Mouse (Mus musculus) mouse trophoblast stem cell (cell line): ENCODE measurements around the gene Tenm4.

Experiments used
- in situ Hi-C, 2 experiments: fragments of 300-500 bp; cut with MseI, MboI; formaldehyde crosslinking; loops; 2 replicates in 1 of 2; 3 replicates in 1 of 2; pipeline ENCODE4 v1.15.1; 2025

Tenm4 gene

DNA sequence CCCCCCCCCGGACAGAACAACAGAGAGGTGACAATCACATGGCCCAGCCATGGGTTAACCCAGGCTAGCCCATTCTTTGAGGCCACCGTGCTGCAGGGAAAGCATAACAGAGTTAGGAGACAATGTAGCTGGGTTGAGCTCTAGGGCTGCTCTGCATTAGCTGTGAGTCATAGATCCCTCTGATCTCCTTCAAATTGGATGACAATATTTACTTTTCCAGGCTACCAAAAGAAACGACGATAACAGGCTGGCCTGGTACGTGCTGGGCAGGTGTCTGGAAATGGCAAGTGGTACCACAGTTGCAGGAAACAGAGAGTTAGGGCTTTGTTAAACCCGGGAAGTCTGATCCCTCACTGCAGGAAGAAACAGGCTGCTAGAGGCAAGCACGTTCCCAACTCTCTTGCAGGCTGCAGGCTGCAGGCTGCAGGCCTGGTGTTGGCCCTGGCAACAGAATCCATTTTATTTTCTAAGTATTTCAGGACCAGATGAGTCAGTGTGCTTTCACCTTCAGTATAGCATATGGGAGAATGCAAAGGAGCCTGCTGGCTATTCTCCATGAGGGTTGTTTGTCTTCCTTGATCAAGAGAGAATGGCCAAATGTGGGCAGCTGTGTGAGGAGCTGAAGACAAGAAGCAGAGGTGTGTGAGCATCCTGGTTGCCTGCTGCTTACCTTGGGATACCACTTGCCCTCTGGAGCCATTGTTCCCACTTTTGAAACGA is 353.6 kb downstream of the Tenm4 start:
- in situ Hi-C loops, result loop anchor here in 1 of 2 experiments (10.0 kb wide), 1 partner anchor 390 kb away; no protein-coding TSS in a partner anchor

DNA sequence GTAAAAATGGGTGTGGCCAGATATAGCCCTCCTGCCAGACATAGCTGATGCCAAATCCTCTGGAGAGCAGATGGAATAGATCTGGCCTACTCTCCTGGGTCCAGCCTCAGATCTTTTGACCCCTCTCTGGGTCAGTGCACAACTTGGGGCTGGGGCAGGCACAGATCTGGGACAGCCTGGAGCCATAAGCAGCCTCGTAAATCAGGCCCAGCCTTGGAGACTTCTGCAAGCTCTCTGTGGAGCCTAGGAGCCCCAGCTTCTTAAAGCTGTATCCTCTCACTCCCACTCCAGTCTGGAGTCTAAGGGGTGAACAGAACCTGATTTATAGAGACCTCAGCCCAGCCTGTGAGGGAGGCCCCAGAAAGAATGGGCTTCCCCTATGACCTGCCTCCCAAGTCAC is 354.3 kb downstream of the Tenm4 start:
- in situ Hi-C loops, result loop anchor here in 1 of 2 experiments (10.0 kb wide), 1 partner anchor 389 kb away; no protein-coding TSS in a partner anchor

DNA sequence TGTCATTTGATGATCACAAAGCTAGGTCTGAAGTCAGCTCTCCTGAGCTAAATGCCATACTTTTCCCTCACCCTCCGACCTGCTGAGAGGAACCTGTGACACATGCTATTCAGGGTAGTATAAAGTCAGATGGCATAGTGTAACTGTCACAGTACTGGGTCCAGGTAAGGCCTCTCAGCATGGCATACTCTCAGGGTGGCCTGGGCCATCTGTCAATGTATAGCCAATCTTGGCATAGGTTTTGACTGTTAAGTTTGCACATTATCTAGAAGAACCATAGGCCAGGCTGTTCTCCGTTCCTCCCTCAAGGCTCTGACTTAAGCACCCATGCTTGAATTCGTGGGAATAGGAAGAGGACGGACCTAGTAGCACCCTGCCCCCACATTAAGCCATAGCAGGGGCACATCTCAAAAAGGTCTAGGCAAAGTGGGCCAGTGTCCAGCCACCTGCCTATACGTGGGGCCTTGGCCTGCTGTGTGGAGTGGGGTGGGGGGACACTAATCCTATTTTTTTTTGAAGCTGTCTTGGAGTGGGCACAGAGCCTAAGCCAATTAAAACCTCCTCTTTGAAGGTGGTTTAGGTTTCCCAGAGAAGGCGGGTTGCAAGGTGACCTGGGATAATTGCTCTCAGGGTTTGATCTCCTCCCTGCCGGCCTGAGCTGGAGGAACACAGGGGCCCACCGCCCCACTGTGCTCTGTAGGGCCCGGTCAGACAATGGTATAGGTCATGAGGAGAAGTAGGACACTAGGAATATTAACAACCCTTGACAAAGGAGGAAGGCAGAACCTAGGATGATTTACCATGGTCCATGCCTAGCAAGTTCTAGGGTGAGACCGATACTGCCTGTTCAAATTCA is 359.8 kb downstream of the Tenm4 start:
- in situ Hi-C loops, result no loop called here

DNA sequence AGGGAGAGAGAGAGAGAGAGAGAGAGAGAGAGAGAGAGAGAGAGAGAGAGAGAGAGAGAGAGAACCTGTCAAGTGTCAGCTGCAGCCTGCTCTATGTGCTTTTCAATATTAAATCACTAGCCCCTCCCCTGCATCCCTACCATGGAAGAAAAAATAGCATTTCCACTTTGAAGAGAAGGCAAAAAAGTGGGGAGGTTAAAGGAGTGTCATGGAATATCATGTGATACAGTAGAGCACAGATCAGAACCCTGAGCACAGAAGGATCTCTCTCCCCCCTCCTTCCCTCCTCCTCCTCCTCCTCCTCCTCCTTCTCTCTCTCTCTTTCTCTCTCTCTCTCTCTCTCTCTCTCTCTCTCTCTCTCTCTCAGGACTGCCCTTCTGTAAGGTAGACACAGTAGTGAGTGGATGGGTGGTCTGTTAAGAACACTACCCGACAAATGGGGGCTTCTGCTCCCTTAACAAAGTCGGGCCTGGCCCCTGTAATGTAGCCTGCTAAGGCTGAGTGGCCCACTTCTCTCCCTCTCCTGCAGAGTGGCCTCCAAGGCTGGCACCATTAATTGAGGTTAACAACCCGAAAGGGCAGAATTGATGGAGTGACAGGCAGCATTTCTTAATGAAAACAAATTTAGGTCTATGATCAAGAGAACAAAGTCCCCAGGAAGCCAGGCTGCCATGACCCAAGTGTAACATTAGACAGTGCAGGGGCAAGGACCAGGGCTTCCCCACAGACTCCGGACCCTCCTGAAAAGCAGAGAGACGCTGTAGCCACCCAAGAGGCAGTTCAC is 361.1 kb downstream of the Tenm4 start:
- in situ Hi-C loops, result no loop called here

DNA sequence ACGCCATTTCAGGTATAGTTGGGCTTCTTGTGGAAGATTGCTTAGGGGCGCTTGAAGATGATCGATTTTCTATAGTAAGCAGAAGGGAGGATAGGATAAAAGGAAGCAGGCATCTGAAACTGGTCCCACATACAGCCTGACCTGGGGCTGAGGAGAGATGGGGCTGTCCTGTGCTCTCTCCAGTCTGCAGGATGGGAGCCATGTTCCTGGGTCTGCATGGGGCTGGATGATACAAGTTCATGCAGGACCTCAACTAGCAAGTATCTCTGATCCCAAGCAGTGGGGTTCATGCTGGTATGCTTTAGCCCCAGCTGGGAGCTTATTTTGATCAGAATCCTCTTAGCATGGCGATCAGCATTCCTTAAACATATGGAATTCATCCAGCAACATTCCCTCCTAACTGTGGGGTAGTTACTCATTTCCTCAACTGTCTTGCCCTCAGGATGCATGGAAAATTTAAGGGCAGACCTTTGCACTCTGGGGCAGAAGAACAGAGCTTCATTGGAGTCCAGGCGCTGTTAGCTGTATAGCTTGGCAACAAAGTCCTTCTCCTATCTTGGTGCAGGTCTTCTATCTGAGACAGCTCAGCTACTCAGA is 361.9 kb downstream of the Tenm4 start:
- in situ Hi-C loops, result no loop called here

DNA sequence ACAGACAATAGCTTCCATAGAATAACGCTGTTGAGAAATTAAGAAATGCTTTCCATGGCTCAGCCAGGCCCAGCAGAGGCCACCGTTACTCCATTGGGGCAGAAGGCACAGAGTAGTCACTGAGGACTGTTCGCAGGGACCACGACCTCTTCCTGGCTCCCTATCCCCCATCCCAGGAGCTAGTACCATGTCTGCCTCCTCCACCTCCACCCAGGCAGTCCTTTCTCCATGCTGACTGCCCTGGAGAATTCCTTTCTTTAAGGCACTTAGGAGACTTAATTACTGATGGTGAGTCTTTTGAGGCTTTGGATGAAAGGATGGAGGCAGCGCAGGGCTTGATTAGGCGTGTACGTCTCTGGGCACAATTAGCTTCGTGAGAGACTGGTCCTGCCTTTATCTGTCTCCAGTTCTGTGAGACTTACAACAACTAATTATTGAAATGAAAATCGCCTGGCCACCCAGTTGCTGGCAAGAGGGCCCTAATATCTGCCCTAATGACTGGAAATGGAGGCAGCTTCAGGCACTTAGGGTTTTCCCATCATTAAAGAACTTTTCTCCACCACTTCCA is 365.4 kb downstream of the Tenm4 start:
- in situ Hi-C loops, result no loop called here

DNA sequence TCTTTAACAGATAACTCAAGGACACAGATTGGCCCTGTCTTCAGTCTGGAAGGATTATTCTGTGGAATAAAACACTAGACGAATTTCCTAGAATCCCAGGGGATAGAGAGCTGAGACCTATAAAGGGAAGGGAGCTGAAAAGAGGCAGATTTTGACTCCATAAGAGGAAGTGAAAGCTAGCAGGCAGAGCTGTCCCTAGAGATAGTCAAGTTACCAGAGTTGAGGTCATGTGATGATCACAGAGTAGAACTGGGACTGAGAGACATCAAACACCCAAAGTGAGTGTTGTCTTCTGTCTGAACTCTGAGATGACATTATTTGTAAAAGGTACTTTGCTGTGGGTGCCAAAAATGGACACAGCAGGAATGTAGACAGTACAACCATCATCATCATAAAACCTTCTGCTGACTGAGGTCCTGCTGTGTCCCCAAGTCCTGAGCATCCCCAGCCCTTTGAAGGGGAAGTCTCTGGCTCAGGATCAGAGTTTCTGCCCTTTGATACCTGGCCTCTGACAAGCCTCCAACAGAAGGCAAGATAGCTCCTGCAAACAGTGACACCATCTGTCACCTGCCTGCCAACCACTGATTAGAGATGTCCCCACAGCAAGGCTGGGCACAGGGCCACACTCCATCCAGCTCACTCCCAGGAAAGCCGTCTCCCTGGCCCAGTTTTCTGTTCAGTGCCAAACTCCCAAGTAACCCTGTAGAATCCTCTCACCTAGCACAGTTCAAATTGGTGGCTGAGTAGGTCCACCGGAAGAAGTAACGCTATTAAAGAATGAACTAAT is 368.4 kb downstream of the Tenm4 start:
- in situ Hi-C loops, result no loop called here

DNA sequence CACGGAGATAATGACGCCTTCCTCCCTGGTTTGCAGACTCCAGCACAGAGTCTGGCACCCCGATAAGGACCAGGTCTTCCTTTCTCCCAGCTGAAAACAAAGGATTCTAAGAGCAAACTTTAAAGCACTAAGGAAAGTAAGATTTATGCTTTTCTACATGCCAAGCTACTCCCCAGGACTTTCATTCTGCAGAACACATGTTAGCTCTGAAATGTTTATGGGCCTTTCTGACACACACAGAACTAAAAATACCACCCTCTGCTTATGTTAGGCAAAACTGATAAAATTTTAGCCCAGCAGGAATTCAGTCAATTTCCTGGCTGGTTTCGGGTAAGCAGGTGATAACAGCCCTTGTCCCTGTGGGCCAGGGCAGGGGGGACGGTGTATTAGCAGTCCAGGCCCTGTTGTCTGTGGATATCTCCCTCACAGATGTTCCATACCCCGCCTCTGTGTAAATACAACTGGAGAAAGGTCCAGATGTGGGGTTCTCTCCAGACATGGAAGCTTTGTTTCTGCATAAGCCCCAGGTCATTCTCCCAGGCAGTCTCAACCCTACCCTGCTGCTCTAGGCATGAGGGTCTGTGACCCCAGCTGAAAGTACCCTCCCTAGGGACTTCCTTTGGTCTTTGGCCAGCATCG is 369.5 kb downstream of the Tenm4 start:
- in situ Hi-C loops, result no loop called here

DNA sequence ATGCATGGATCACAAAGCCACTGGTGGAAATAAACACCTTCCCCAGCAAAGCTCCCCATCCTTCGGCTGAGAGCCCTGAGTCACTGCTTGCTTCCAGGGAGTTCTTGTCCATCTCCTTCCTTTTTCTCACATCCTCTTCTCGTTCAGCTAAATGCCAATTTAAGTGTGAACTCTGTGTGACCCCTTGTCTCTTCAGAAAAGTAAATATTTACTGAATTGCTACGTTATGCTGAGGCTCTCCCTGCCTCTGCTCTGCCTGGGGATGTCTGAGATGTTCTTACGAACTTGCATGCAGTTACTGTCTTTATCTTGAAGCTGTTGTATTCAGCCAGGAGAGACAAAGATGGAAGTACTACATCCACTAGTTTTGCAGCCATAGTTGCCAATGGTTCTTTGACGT is 374.9 kb downstream of the Tenm4 start:
- in situ Hi-C loops, result no loop called here

DNA sequence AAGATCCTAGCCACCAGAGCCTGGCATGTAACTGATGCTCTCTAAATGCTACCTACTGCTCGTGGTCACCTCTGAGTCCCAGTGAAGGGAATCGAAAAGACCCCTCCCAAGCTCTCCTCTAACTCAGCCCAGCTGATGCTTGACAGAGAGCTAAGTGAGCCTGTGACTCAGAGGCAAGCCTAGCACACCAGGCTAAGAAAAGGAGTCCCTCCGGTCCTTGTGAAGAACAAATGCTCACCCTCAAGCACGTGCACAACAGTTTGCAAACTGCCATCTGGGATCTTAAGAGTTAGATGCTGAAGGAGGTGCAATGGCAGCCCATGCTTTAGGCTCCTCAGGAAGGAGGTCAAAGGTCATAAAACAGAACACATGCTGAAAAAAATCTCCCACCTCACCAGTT is 380.8 kb downstream of the Tenm4 start:
- in situ Hi-C loops, result no loop called here

DNA sequence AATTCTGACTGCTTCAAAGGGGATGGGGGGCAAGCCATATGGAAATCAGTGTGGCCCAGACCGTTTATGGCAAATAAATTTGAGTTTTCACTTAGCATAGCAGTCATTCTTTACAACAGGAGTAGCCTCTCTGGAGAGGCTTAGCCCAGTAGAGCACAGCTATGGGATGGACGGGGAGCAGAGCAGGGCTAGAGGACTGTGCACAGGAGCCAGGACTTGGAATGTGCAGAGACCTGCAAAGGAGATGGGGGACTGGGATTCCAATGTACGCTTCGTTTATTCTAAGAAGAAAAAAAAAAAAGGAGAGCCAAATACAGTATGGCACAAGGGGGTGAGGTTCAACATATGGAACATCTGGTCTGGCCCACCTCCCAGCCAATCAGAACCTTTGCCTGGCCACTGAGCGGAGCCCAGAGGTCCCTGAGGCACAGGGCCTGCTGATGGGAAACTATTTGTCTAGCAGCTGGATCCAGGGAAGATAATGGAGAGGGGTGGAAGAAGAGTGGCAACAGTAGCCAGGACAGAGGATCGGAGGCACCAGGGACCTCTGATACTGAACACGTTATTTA is 381.3 kb downstream of the Tenm4 start:
- in situ Hi-C loops, result no loop called here

DNA sequence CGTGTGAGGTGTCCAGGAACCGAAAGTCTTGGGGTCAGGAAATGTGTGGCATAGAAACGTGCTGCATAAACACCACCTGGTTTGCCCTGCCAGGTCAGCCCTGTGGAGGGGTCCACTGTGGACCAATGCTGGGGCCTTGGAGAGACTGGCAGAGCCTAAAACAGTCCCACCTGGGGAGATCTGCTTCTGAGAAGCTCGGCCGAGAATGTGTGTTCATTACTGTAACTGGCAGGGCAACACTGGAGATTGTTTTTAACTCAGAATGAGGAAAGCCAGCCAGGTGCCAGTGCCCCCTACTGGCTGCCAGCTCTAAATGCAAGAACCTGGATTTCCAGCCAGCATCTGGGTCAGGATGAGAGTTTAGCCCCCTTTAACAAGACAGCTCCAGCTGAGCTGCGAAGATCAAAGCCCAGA is 383.2 kb downstream of the Tenm4 start:
- in situ Hi-C loops, result no loop called here

DNA sequence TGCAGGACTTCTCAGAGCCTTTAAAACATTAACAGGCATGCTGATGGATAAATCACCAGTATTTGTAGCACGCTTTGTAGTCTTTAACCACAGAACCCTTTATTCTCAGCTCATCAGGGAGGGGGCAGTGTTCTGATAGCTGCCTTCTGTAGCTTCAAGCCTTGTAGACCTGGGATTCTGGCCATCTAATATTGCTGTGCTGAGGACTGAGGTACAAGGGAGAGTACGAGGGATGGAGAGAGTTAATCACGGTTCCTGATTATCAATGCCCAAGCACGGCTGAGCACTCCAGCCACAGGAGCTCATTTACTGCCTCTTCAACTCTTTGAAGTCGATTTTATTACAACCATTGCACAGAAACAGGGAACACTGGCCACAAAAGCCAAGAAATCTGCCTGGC is 384.2 kb downstream of the Tenm4 start:
- in situ Hi-C loops, result no loop called here

DNA sequence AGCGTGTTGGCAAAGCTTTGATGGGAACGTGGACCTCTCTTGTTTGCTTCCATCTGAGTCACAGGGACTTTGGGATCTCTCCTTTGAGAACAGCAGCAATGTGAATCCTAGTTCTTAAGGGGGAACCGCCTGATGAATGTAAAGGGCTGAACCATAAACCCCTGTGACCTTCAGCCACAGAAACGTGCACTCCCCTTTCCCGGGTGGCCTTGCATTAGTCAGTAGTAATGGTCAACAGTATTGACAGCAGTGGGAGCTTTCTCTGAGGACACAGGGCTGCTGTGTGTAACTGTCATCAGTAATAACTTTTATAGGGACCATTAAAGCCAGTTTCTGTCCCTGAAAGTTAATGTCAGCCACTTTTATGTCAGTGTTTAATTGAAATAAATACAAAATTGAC is 385.7 kb downstream of the Tenm4 start:
- in situ Hi-C loops, result no loop called here

DNA sequence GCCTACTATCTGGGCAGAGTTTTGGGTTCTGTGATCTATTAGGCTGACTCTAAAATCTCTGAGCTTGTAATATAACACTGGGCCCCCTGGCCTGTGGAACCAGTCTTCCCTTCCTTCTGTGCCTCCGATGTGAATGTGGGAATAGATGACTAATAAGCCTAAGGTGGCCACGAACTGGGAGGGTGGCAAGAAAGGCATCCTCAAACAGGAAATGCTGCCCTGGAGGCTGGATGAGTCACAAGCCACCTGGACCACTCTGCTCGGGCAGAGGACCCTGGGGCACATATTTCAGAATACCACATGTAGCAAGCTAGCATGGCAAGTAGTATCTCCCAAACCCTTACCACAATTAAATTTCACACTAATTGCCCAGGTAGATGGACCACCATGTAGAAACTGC is 391.8 kb downstream of the Tenm4 start:
- in situ Hi-C loops, result no loop called here

DNA sequence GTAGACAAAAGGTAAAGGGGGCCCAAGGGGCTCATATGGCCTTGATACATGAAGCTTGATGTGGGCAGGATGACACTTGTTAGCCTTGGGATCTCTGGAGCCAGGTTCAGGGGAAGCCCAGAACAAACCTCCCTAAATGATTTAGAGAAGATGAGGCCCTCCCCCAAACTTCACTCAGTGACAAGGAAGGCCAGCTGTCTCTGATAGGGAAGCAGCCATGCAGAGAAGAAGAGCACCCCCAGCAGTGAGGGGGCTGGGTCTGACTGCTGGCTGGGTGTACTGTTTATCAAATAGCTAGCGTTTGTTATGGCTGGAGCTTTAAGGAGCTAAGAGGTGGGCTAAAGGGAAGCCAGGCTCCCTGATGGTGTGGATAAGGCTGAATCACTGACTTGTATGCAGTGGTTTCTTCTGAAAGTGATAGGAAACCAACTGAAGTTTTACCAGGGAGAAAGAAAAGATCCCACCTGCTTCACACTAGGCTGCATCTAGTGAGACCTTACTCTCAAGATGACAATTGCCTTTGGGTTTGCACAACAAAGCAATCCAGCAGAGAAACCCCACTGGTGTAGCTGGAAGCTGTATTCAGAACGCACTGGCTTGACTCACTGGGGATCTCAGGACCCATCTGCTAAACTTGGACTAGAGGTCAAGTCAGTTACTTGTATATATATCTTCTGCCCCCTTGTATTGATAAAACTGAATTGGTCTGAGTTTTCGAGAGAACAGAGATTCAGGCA is 392.5 kb downstream of the Tenm4 start:
- in situ Hi-C loops, result no loop called here

DNA sequence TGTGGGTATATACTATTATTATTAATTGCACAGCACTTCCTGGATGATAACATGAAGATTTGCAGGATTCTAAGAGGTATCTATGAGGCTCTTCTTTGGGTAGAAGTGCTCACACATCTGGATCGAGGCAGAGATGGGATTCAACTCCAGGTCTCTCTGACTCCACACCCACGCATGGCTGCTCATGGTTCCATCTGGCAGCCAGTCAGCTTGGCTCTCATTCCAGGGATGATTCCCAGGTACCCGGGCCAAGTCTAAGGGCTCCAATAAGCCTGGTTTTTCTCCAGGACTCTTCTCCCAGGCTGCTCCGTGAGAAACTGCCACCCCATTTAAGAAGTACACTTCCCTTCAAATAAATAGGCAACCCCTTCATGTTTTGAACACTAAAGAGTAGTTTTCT is 394.8 kb downstream of the Tenm4 start:
- in situ Hi-C loops, result no loop called here

DNA sequence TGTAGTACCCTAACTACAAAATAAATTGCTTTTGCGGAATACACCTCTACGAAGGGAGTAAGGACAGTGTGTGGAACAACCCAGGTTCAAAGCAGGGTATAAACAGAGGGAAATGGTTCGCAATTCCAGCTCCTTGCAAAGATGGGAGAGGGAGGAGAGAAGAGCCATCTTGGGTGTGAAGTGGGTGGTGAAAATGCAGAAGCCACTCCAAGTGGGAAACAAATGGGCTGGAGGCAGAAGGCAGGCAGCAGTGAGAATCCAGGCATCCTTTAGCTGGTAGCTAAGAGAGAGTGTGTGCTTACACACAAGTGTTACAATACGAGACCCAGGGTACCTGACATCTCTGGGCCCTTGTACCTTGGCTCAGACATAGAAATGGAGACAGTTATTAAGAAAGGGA is 395.2 kb downstream of the Tenm4 start:
- in situ Hi-C loops, result no loop called here

DNA sequence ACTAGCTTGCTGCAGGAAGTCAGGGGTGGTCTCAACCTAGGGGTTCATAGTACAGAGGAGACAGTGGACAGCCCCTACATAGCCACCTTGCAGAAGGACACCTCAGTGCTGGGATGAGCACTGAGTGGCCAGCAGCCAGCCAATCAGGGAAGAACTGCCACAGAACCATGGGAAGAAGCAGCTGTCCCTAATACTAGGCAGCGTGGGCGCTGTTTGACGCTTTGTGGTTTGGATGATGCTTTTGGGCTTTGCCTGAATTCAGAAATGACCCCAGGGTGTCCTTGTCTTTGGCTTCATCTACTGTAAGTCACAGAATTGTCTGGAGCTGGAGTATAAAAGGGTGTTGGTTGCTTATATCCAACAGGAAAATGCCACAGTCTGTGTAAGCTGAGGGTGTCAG is 397.0 kb downstream of the Tenm4 start:
- in situ Hi-C loops, result no loop called here
